Mouse (Mus musculus): Measurements from ENCODE around the gene Praf2. TPM values are rescaled to one million over a fixed set of nuclear protein-coding genes. Genes with fewer than 3 reads are reported as not detected.

The Praf2 gene
- total RNA-seq, 2 experiments from 2014 or later, result 91.6 to 102 TPM

- no peak for TF ChIP-seq CTCF (conservative IDR thresholded peaks at IDR 0.05)
- Histone ChIP-seq H3K27ac (no peak overlapping the region), H3K4me3 (no peak overlapping the region)
- DNase-seq (ENCODE audit: low spot score in 2 of 2), result no peak
Observed at GRCm38 (mm10) chrX:7775501-7776205, 47.4 kb downstream of the Praf2 start.

GRCm38 (mm10) chrX:7776329-7777082 is 48.3 kb downstream of the Praf2 start:
- peak; percentile 87 for TF ChIP-seq CTCF (conservative IDR thresholded peaks at IDR 0.05)
- peak; percentile 35 to 62 for DNase-seq (ENCODE audit: low spot score in 2 of 2)
- no peak overlapping the region for H3K4me3 ChIP-seq
- H3K27ac ChIP-seq, result no peak overlapping the region

- DNase-seq (ENCODE audit: low spot score in 2 of 2), result no peak
- no peak for TF ChIP-seq CTCF (conservative IDR thresholded peaks at IDR 0.05)
- Histone ChIP-seq H3K27ac (no peak overlapping the region), H3K4me3 (no peak overlapping the region)
Observed at GRCm38 (mm10) chrX:7778450-7779244, 50.4 kb downstream of the Praf2 start.

- no peak overlapping the region for H3K27ac ChIP-seq
- no peak for TF ChIP-seq CTCF (conservative IDR thresholded peaks at IDR 0.05)
- no peak for DNase-seq (ENCODE audit: low spot score in 2 of 2)
- no peak overlapping the region for H3K4me3 ChIP-seq
Observed at GRCm38 (mm10) chrX:7779294-7779693, 51.1 kb downstream of the Praf2 start.

Other genes with a start within 250 kb of the Praf2 start
- under 1 TPM in 1 of 2 experiments, not detected in 1; 0.10 TPM for gene Foxp3, start 154.8 kb upstream of the Praf2 start, total RNA-seq (2021)
- 10 to 100 TPM; 16.4 to 16.7 TPM for gene Ppp1r3f, start 154.2 kb upstream of the Praf2 start, total RNA-seq (2021)
- 10 to 100 TPM; 25.3 to 25.5 TPM for gene Ccdc22, start 122.9 kb upstream of the Praf2 start, total RNA-seq (2021)
- under 1 TPM in 1 of 2 experiments, not detected in 1; 0.08 TPM for gene Cacna1f, start 121.4 kb upstream of the Praf2 start, total RNA-seq (2021)
- 1,000 to 10,000 TPM; 1,738 to 1,877 TPM for gene Syp, start 90.0 kb upstream of the Praf2 start, total RNA-seq (2021)
- gene Prickle3, start 71.2 kb upstream of the Praf2 start, total RNA-seq (2021), result 1 to 10 TPM; 1.0 to 1.1 TPM
- 1 to 10 TPM; 4.9 to 5.4 TPM for gene Plp2, start 57.0 kb upstream of the Praf2 start, total RNA-seq (2021)
- under 1 TPM; 0.31 to 0.52 TPM for gene Magix, start 47.2 kb upstream of the Praf2 start, total RNA-seq (2021)
- gene Gpkow, start 31.3 kb upstream of the Praf2 start, total RNA-seq (2021), result 10 to 100 TPM; 32.6 to 40.6 TPM
- 10 to 100 TPM; 63.9 to 68.2 TPM for gene Wdr45, start 14.1 kb upstream of the Praf2 start, total RNA-seq (2021)
- gene Gm45208, start 6.2 kb upstream of the Praf2 start, total RNA-seq (2021), result not detected
- 10 to 100 TPM; 14.7 to 20.6 TPM for gene Ccdc120, start 22.5 kb downstream of the Praf2 start, total RNA-seq (2021)
- gene Tfe3, start 34.1 kb downstream of the Praf2 start, total RNA-seq (2021), result 10 to 100 TPM; 29.0 to 35.1 TPM
- gene Gripap1, start 61.3 kb downstream of the Praf2 start, total RNA-seq (2021), result 100 to 1,000 TPM; 105 to 108 TPM
- gene Kcnd1, start 93.8 kb downstream of the Praf2 start, total RNA-seq (2021), result 1 to 10 TPM; 9.5 to 9.7 TPM
- gene Otud5, start 112.9 kb downstream of the Praf2 start, total RNA-seq (2021), result 10 to 100 TPM; 82.6 to 83.8 TPM
- gene Pim2, start 149.8 kb downstream of the Praf2 start, total RNA-seq (2021), result 10 to 100 TPM; 53.0 to 54.6 TPM
- gene Slc35a2, start 155.6 kb downstream of the Praf2 start, total RNA-seq (2021), result 10 to 100 TPM; 36.0 to 40.5 TPM
- 10 to 100 TPM; 83.6 to 92.9 TPM for gene Pqbp1, start 170.8 kb downstream of the Praf2 start, total RNA-seq (2021)
- gene Timm17b, start 170.9 kb downstream of the Praf2 start, total RNA-seq (2021), result 10 to 100 TPM; 21.4 to 26.3 TPM
- gene Gm10491, start 179.4 kb downstream of the Praf2 start, total RNA-seq (2021), result not detected
- not detected for gene Gm10490, start 181.1 kb downstream of the Praf2 start, total RNA-seq (2021)
- gene Pcsk1n, start 191.4 kb downstream of the Praf2 start, total RNA-seq (2021), result 100 to 1,000 TPM; 376 to 404 TPM
- gene Eras, start 200.2 kb downstream of the Praf2 start, total RNA-seq (2021), result not detected
- 10 to 100 TPM; 49.2 to 51.4 TPM for gene Hdac6, start 219.4 kb downstream of the Praf2 start, total RNA-seq (2021)
- not detected for gene Gata1, start 249.6 kb downstream of the Praf2 start, total RNA-seq (2021)

Measured in layer of hippocampus, adult 2 months (tissue).